Mouse (Mus musculus): Measurements from ENCODE around the gene Elf4. TPM values are rescaled to one million over a fixed set of nuclear protein-coding genes. Genes with fewer than 3 reads are reported as not detected.

The Elf4 gene
- polyA plus RNA-seq (2016; fragmentation: Nextera tagmentation; extraction: Ambion mirVana), result 2.6 and 2.7 TPM in 2 replicates

DNA sequence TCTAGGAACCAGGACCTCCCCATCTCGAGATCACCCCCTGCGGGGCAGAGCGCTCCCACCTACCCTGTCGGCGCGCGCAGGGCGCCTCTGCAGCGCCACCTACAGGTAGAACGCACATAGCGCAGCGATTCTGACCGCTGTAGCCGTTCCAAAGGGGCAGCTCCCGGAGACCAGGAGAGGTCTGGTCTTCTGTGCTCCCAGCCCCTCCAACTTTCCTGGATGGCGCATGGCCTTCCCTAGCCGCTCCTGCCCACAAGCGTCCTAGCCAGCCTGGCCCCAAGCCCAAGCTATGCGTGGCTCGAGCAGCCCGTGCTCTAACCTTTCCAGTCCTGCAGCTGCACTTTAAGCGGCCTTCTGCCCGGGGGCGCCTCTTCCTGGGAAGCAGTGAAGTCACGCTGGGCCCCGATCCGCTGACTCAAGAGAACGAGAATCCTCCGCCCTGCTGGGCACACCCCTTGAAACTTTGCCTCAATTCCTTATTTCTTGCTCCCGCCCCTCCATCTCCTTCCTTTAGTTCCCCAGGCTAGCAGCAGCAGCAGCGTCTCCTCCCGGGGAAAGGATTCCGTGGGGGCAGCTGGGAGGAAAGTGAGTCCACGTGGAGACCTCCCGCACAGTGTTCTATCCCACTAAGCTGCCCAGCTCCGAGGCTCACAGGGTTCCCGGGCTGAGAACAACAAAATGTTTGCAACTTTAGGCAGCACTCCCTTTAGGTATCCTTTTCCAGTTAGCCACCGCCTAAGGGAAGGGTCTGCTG, at the start of gene Elf4:
TSS of gene Elf4 (minus strand) at position 379 of the 754 bp plus-strand sequence.
- Histone ChIP-seq H3K4me3 (replicated peaks) (peak within 1 kb of the TSS; percentile 38), H3K4me1 (replicated peaks) (no peaks in the 10 kb centered on the region), H3K9me3 (no peaks in the 10 kb centered on the region), H3K4me2 (peak within 1 kb of the TSS; percentile 60), H3K27me3 (no peaks in the 10 kb centered on the region), H3K9ac (replicated peaks) (peak within 1 kb of the TSS; percentile 45), H3K36me3 (no peaks in the 10 kb centered on the region), H3K27ac (no peak within 1 kb of the TSS)
- peak; percentile 84 for ATAC-seq (ENCODE audit: insufficient number of reproducible peaks, insufficient read depth, low FRiP score, low TSS enrichment, low read depth)
- WGBS, result 19% methylated on average over 38 of the region's 38 CpGs

- WGBS, result 93% methylated on average over 8 of the region's 8 CpGs
- Histone ChIP-seq H3K27me3 (no peaks in the 10 kb centered on the region), H3K4me3 (replicated peaks) (no peak overlapping the region), H3K36me3 (peaks cover 44% of the 10 kb centered on the region), H3K4me2 (no peak overlapping the region), H3K9me3 (no peaks in the 10 kb centered on the region), H3K9ac (replicated peaks) (no peak overlapping the region), H3K4me1 (replicated peaks) (no peaks in the 10 kb centered on the region), H3K27ac (no peak overlapping the region)
- no peak for ATAC-seq (ENCODE audit: insufficient number of reproducible peaks, insufficient read depth, low FRiP score, low TSS enrichment, low read depth)
Observed at GRCm38 (mm10) chrX:48493763-48494162, 30.8 kb upstream of the Elf4 start.

DNA sequence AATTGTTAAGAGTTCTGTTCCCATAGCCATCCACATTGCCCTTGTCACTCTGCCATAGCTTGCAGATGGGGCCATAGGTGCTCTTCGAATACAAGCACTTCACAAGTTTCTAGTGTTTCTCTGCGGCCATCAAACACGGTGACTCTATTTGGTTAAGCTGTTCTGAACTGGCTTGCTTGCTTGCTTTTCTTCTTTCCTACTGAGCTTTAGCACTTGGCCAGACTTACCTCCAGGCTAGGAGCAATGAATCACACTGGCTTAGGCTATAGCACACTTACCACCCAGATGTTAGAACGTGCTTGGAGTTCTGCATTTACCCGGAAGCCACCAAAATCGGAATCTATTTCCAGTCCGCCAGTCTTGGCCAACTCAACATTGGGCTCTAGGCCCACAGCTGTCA, 18.8 kb upstream of the Elf4 start:
- Histone ChIP-seq H3K9ac (replicated peaks) (no peak overlapping the region), H3K27me3 (no peaks in the 10 kb centered on the region), H3K4me1 (replicated peaks) (no peaks in the 10 kb centered on the region), H3K4me2 (no peak overlapping the region), H3K9me3 (no peaks in the 10 kb centered on the region), H3K36me3 (peaks cover 55% of the 10 kb centered on the region; the same call in 1 of the 2 replicates), H3K27ac (no peak overlapping the region), H3K4me3 (replicated peaks) (no peak overlapping the region)
- ATAC-seq (ENCODE audit: insufficient number of reproducible peaks, insufficient read depth, low FRiP score, low TSS enrichment, low read depth), result no peak
- 92% methylated on average over 7 of the region's 7 CpGs for WGBS

GRCm38 (mm10) chrX:48481095-48481494, 18.2 kb upstream of the Elf4 start:
- Histone ChIP-seq H3K4me1 (replicated peaks) (no peaks in the 10 kb centered on the region), H3K9me3 (no peaks in the 10 kb centered on the region), H3K4me2 (no peak overlapping the region), H3K9ac (replicated peaks) (no peak overlapping the region), H3K27me3 (no peaks in the 10 kb centered on the region), H3K27ac (no peak overlapping the region), H3K4me3 (replicated peaks) (no peak overlapping the region), H3K36me3 (peaks cover 58% of the 10 kb centered on the region; the same call in 1 of the 2 replicates)
- ATAC-seq (ENCODE audit: insufficient number of reproducible peaks, insufficient read depth, low FRiP score, low TSS enrichment, low read depth), result no peak
- WGBS, result 75% methylated on average over 4 of the region's 4 CpGs

DNA sequence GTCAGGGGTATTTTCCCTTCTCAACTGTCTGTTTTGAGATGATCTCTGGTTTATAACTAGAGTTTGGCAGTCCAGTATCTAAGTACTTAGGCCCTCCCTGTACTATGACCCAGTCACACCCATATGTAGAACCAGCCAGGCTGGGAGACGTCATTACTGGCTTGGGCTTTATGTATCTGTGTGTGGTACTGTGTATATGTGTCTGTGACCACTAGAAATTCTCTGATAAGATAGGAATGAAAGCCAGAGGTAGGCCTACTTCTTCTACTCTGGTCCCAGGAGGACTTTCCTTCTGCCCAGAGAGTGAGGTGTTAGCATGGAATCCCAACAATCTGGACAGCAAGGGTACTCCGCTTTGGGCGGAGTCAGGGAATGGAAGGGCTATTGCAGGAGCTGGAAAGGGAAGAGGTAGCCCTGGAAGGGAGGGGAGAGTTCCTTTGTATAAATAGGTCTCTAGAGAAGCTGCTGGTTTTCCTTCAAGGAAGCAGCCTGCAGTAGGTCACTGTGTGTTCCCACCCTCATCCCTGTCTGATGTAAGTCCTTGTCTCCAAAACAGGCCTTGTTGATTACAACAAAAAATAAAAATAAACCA, 4.5 kb upstream of the Elf4 start:
- ATAC-seq (ENCODE audit: insufficient number of reproducible peaks, insufficient read depth, low FRiP score, low TSS enrichment, low read depth), result no peak
- H3K9me3 ChIP-seq, result no peaks in the 10 kb centered on the region
- no peaks in the 10 kb centered on the region for H3K27me3 ChIP-seq
- 73% methylated on average over 3 of the region's 3 CpGs for WGBS
- no peaks in the 10 kb centered on the region for H3K36me3 ChIP-seq
- H3K27ac ChIP-seq, result no peak overlapping the region
- no peak overlapping the region for H3K4me2 ChIP-seq
- H3K4me1 ChIP-seq (replicated peaks), result no peaks in the 10 kb centered on the region
- H3K9ac ChIP-seq (replicated peaks), result no peak overlapping the region
- no peak overlapping the region for H3K4me3 ChIP-seq (replicated peaks)

- Histone ChIP-seq H3K4me1 (replicated peaks) (no peaks in the 10 kb centered on the region), H3K9ac (replicated peaks) (no peak overlapping the region), H3K27ac (no peak overlapping the region), H3K4me3 (replicated peaks) (no peak overlapping the region), H3K27me3 (no peaks in the 10 kb centered on the region), H3K4me2 (no peak overlapping the region), H3K36me3 (no peaks in the 10 kb centered on the region), H3K9me3 (no peaks in the 10 kb centered on the region)
- 81% methylated on average over 2 of the region's 2 CpGs for WGBS
- ATAC-seq (ENCODE audit: insufficient number of reproducible peaks, insufficient read depth, low FRiP score, low TSS enrichment, low read depth), result no peak
Observed at GRCm38 (mm10) chrX:48466174-48466573, 3.2 kb upstream of the Elf4 start.

DNA sequence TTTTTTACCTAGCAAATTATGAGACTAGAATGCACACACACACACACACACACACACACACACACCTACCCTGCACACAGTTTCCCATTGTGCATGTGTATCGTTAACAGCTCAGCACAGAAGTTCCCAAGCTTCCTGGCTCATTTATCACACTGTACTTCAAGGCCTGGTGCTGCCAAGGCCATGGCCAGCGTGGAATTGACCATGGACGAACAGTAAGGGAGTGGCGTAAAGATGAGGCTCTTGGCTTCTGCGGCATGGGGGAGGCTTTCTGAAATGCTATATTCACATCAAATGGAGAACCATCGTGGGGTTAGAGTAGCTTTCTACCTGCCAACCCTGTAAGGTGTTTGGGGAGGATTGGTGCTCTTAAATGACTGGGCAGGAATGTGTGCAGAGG, 1.5 kb upstream of the Elf4 start:
- Histone ChIP-seq H3K9ac (replicated peaks) (no peak overlapping the region), H3K27ac (no peak overlapping the region), H3K9me3 (no peaks in the 10 kb centered on the region), H3K4me2 (no peak overlapping the region), H3K4me3 (replicated peaks) (no peak overlapping the region), H3K4me1 (replicated peaks) (no peaks in the 10 kb centered on the region), H3K27me3 (no peaks in the 10 kb centered on the region), H3K36me3 (no peaks in the 10 kb centered on the region)
- WGBS, result 88% methylated on average over 6 of the region's 6 CpGs
- no peak for ATAC-seq (ENCODE audit: insufficient number of reproducible peaks, insufficient read depth, low FRiP score, low TSS enrichment, low read depth)

- ATAC-seq (ENCODE audit: insufficient number of reproducible peaks, insufficient read depth, low FRiP score, low TSS enrichment, low read depth), result no peak
- no peak overlapping the region for H3K4me3 ChIP-seq (replicated peaks)
- H3K4me2 ChIP-seq, result no peak overlapping the region
- no peaks in the 10 kb centered on the region for H3K4me1 ChIP-seq (replicated peaks)
- no peak overlapping the region for H3K9ac ChIP-seq (replicated peaks)
- no peaks in the 10 kb centered on the region for H3K9me3 ChIP-seq
- WGBS, result 87% methylated on average over 4 of the region's 4 CpGs
- no peaks in the 10 kb centered on the region for H3K27me3 ChIP-seq
- no peaks in the 10 kb centered on the region for H3K36me3 ChIP-seq
- H3K27ac ChIP-seq, result no peak overlapping the region
Observed at GRCm38 (mm10) chrX:48463636-48464035, 704 bp upstream of the Elf4 start.

DNA sequence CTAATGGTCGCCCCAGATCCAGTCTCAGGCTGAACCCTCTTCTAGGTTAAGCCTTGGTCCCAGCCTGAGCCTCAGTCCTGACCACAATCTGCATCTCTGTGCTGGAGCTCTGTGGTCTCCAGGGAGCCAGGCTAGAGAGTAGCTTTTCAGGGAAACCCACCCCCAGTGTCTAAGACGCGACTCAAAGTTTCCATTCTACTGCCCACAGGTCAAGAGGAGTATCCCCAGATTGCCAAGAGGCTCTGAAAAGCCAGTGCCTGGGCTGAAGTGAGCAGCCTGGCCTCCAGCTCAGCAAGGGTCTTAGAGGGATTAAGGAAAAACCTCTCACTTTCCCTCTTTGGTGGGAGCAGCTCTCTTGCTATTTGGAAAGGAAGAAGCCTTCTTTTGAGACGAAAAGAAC, 635 bp downstream of the Elf4 start:
- Histone ChIP-seq H3K36me3 (no peaks in the 10 kb centered on the region), H3K9me3 (no peaks in the 10 kb centered on the region), H3K4me2 (peak overlapping the region; percentile 60), H3K9ac (replicated peaks) (peak overlapping the region; percentile 45), H3K27me3 (no peaks in the 10 kb centered on the region), H3K4me1 (replicated peaks) (no peaks in the 10 kb centered on the region), H3K4me3 (replicated peaks) (peak overlapping the region; percentile 38), H3K27ac (no peak overlapping the region)
- WGBS, result 26% methylated on average over 4 of the region's 4 CpGs
- ATAC-seq (ENCODE audit: insufficient number of reproducible peaks, insufficient read depth, low FRiP score, low TSS enrichment, low read depth), result 0 out of 2 replicates have a peak, but pooled peaks have one; percentile 9

DNA sequence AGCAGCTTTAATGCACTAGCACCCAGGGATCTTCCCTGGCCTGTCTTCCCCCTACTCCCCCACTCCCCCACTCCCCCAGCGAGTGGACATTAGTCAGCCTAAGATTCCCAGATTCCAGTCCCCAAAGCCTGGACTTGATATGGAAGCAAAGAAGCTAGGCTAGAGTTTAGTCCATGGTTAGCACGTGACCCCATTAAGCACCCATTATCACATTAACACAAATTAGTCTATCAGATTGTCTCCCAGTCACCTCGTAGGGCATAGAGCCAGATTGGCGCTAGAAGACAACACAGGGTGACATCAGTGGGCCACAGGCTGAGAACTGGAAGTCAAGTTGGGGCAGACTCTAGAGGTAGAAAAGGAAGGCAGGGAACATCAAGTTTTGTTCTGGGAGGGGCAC, 1.9 kb downstream of the Elf4 start:
- Histone ChIP-seq H3K4me1 (replicated peaks) (no peaks in the 10 kb centered on the region), H3K27me3 (peaks cover 3% of the 10 kb centered on the region), H3K4me3 (replicated peaks) (no peak overlapping the region), H3K36me3 (no peaks in the 10 kb centered on the region), H3K27ac (no peak overlapping the region), H3K9me3 (no peaks in the 10 kb centered on the region), H3K9ac (replicated peaks) (no peak overlapping the region), H3K4me2 (no peak overlapping the region)
- WGBS, result 61% methylated on average over 4 of the region's 4 CpGs
- ATAC-seq (ENCODE audit: insufficient number of reproducible peaks, insufficient read depth, low FRiP score, low TSS enrichment, low read depth), result no peak

GRCm38 (mm10) chrX:48460496-48460895, 2.4 kb downstream of the Elf4 start:
- H3K4me1 ChIP-seq (replicated peaks), result no peaks in the 10 kb centered on the region
- ATAC-seq (ENCODE audit: insufficient number of reproducible peaks, insufficient read depth, low FRiP score, low TSS enrichment, low read depth), result no peak
- H3K9me3 ChIP-seq, result no peaks in the 10 kb centered on the region
- H3K9ac ChIP-seq (replicated peaks), result no peak overlapping the region
- no peak overlapping the region for H3K4me2 ChIP-seq
- no peak overlapping the region for H3K4me3 ChIP-seq (replicated peaks)
- WGBS, result 71% methylated on average over 7 of the region's 7 CpGs
- H3K36me3 ChIP-seq, result no peaks in the 10 kb centered on the region
- H3K27ac ChIP-seq, result no peak overlapping the region
- peaks cover 8% of the 10 kb centered on the region for H3K27me3 ChIP-seq

Data from limb, embryonic 12.5 days (tissue).